Mouse (Mus musculus): ENCODE measurements around the gene Ccdc9b.

Gene Ccdc9b

GRCm38 (mm10) chr2:118749341-118749884 is 13.0 kb downstream of the Ccdc9b start:
- no peak for DNase-seq (ENCODE audit: low read depth, low spot score)

GRCm38 (mm10) chr2:118747301-118747960 is 15.0 kb downstream of the Ccdc9b start:
- DNase-seq (ENCODE audit: low read depth, low spot score): no peak

GRCm38 (mm10) chr2:118745915-118746901 is 16.3 kb downstream of the Ccdc9b start:
- no peak for DNase-seq (ENCODE audit: low read depth, low spot score)

GRCm38 (mm10) chr2:118745232-118745884 is 17.1 kb downstream of the Ccdc9b start, which contains the start of gene Inafm2:
Gene Inafm2 (plus strand): TSS chr2:118745758.
- DNase-seq (ENCODE audit: low read depth, low spot score): no peak

GRCm38 (mm10) chr2:118744621-118745020 is 17.8 kb downstream of the Ccdc9b start:
- DNase-seq (ENCODE audit: low read depth, low spot score): no peak

- DNase-seq (ENCODE audit: low read depth, low spot score): no peak
Measured at GRCm38 (mm10) chr2:118743261-118743943, 19.1 kb downstream of the Ccdc9b start.

- DNase-seq (ENCODE audit: low read depth, low spot score): no peak
Measured at GRCm38 (mm10) chr2:118741183-118741582, 21.3 kb downstream of the Ccdc9b start.

GRCm38 (mm10) chr2:118740341-118740740 is 22.1 kb downstream of the Ccdc9b start:
- no peak for DNase-seq (ENCODE audit: low read depth, low spot score)

GRCm38 (mm10) chr2:118733341-118733740 is 29.1 kb downstream of the Ccdc9b start:
- no peak for DNase-seq (ENCODE audit: low read depth, low spot score)

- DNase-seq (ENCODE audit: low read depth, low spot score): no peak
Measured at GRCm38 (mm10) chr2:118731981-118732380, 30.5 kb downstream of the Ccdc9b start.

- no peak for DNase-seq (ENCODE audit: low read depth, low spot score)
Measured at GRCm38 (mm10) chr2:118730622-118730915, 31.9 kb downstream of the Ccdc9b start.

GRCm38 (mm10) chr2:118729816-118730621 is 32.4 kb downstream of the Ccdc9b start:
- no peak for DNase-seq (ENCODE audit: low read depth, low spot score)

GRCm38 (mm10) chr2:118729194-118729593 is 33.3 kb downstream of the Ccdc9b start:
- no peak for DNase-seq (ENCODE audit: low read depth, low spot score)

- DNase-seq (ENCODE audit: low read depth, low spot score): no peak
Measured at GRCm38 (mm10) chr2:118728337-118728736, 34.1 kb downstream of the Ccdc9b start, which contains the start of gene Plcb2. Gene Plcb2 (minus strand): TSS chr2:118728438.

- no peak for DNase-seq (ENCODE audit: low read depth, low spot score)
Measured at GRCm38 (mm10) chr2:118727911-118728310, 34.5 kb downstream of the Ccdc9b start.

GRCm38 (mm10) chr2:118726873-118727272 is 35.6 kb downstream of the Ccdc9b start:
- DNase-seq (ENCODE audit: low read depth, low spot score): no peak

- no peak for DNase-seq (ENCODE audit: low read depth, low spot score)
Measured at GRCm38 (mm10) chr2:118725511-118725910, 37.0 kb downstream of the Ccdc9b start.

- DNase-seq (ENCODE audit: low read depth, low spot score): no peak
Measured at GRCm38 (mm10) chr2:118723693-118724486, 38.6 kb downstream of the Ccdc9b start.

- no peak for DNase-seq (ENCODE audit: low read depth, low spot score)
Measured at GRCm38 (mm10) chr2:118716677-118717076, 45.8 kb downstream of the Ccdc9b start.

GRCm38 (mm10) chr2:118714230-118714629 is 48.2 kb downstream of the Ccdc9b start:
- DNase-seq (ENCODE audit: low read depth, low spot score): no peak
